Mouse (Mus musculus) stomach, postnatal 0 days (tissue): ENCODE results near the gene Fes. TPM values are rescaled to one million over a fixed set of nuclear protein-coding genes. Genes with fewer than 3 reads are reported as not detected.

ENCODE experiments used
- ATAC-seq: fragments of 200-750 bp; cut with Nextera tagmentation; 2 replicates; pipeline ENCODE4 v1.8.0; 2017; ENCODE audit not compliant: low FRiP score, low TSS enrichment
- DNase-seq: peaks from one replicate; pipeline ENCODE4 v3.0.0-alpha.2; 2016; ENCODE audit warnings: low spot score
- H3K27ac ChIP-seq: fragments of 300-500 bp; sonication (generic); replicated peaks from 2 replicates; pipeline ENCODE4 v1.5.1; 2014; ENCODE audit warnings: mild to moderate bottlenecking, control low read depth
- H3K27me3 ChIP-seq: fragments of 300-500 bp; sonication (generic); 2 replicates; pipeline ENCODE4 v1.6.1; 2014; ENCODE audit warnings: low read length; ENCODE audit not compliant: control insufficient read depth, insufficient read depth
- H3K36me3 ChIP-seq: fragments of 300-500 bp; sonication (generic); 2 replicates; pipeline ENCODE4 v1.6.1; 2014; ENCODE audit warnings: low read length, mixed read lengths; ENCODE audit not compliant: control insufficient read depth, insufficient read depth
- H3K4me1 ChIP-seq: fragments of 300-500 bp; sonication (generic); replicated peaks from 2 replicates; pipeline ENCODE4 v1.6.1; 2014; ENCODE audit warnings: antibody characterized with exemption; ENCODE audit not compliant: control insufficient read depth, insufficient read depth
- H3K4me2 ChIP-seq: fragments of 300-500 bp; sonication (generic); replicated peaks from 2 replicates; pipeline ENCODE4 v1.6.1; 2014; ENCODE audit warnings: low read depth, mild to moderate bottlenecking, control low read depth, moderate library complexity
- H3K4me3 ChIP-seq: fragments of 300-500 bp; sonication (generic); 2 replicates; pipeline ENCODE4 v1.5.1; 2014; ENCODE audit warnings: low read depth, low read length, control low read depth
- H3K9ac ChIP-seq: fragments of 300-500 bp; sonication (generic); 2 replicates; pipeline ENCODE4 v1.6.1; 2014; ENCODE audit warnings: mild to moderate bottlenecking, low read length, control low read depth, mixed read lengths
- H3K9me3 ChIP-seq: fragments of 300-500 bp; sonication (generic); 2 replicates; pipeline ENCODE4 v1.6.1; 2016; ENCODE audit warnings: low read length; ENCODE audit not compliant: control insufficient read depth
- CTCF ChIP-seq: IDR thresholded peaks from 2 replicates; pipeline ENCODE4 v1.5.1; 2016; ENCODE audit warnings: antibody characterized with exemption, low read depth, mild to moderate bottlenecking, moderate library complexity
- EP300 ChIP-seq: optimal IDR thresholded peaks from 2 replicates; pipeline ENCODE3; 2016; ENCODE audit warnings: antibody characterized with exemption
- WGBS: fragments of 180-500 bp; shearing (Covaris S2); extraction: QIAGEN DNeasy Blood & Tissue Kit; methylation state at CpG from one replicate; pipeline ENCODE4 v1.1.7; 2014; 5-methylcytosine and 5-hydroxymethylcytosine counted together
- polyA plus RNA-seq: library from polyadenylated mRNA; unstranded; fragments of >200 nt; fragmentation: Nextera tagmentation; extraction: Ambion mirVana; gene quantifications from 2 replicates; pipeline ENCODE4 v1.2.1, GENCODE M21; 2015

Gene Fes
- polyA plus RNA-seq, 1 experiment from 2014 or later, result 6.2 TPM

GRCm38 (mm10) chr7:80357156-80357555 lies 30.6 kb downstream of the Fes start:
- no peak for ATAC-seq
- H3K27me3 ChIP-seq, result no peaks in the 10 kb centered on the region
- H3K4me1 ChIP-seq, result no peaks in the 10 kb centered on the region
- no peak overlapping the region for H3K27ac ChIP-seq
- no peaks in the 10 kb centered on the region for H3K9me3 ChIP-seq
- no peak overlapping the region for H3K9ac ChIP-seq
- no peak for TF ChIP-seq CTCF
- TF ChIP-seq EP300, result no peak
- H3K4me2 ChIP-seq, result no peak overlapping the region
- WGBS, result 81% methylated on average over 8 of the region's 8 CpGs
- peaks cover 27% of the 10 kb centered on the region for H3K36me3 ChIP-seq
- no peak for DNase-seq
- no peak overlapping the region for H3K4me3 ChIP-seq

- Histone ChIP-seq H3K27ac (no peak overlapping the region), H3K4me2 (no peak overlapping the region), H3K27me3 (no peaks in the 10 kb centered on the region), H3K9me3 (no peaks in the 10 kb centered on the region), H3K36me3 (peaks cover 25% of the 10 kb centered on the region), H3K4me3 (no peak overlapping the region), H3K4me1 (no peaks in the 10 kb centered on the region), H3K9ac (no peak overlapping the region)
- no peak for ATAC-seq
- no peak for TF ChIP-seq CTCF
- TF ChIP-seq EP300, result no peak
- WGBS, result 92% methylated on average over 13 of the region's 13 CpGs
- DNase-seq, result no peak
These were observed 31.4 kb downstream of the Fes start for GRCm38 (mm10) chr7:80356351-80356750.

- no peaks in the 10 kb centered on the region for H3K9me3 ChIP-seq
- H3K36me3 ChIP-seq, result peaks cover 11% of the 10 kb centered on the region
- whole genome bisulfite sequencing, result 92% methylated on average over 8 of the region's 8 CpGs
- no peak overlapping the region for H3K27ac ChIP-seq
- no peaks in the 10 kb centered on the region for H3K27me3 ChIP-seq
- ATAC-seq (no peak), DNase-seq (no peak)
- TF ChIP-seq CTCF (no peak), EP300 (no peak)
- H3K9ac ChIP-seq, result no peak overlapping the region
- no peak overlapping the region for H3K4me3 ChIP-seq
- no peak overlapping the region for H3K4me2 ChIP-seq
- H3K4me1 ChIP-seq, result no peaks in the 10 kb centered on the region
These were observed 34.8 kb downstream of the Fes start for GRCm38 (mm10) chr7:80352920-80353319.

GRCm38 (mm10) chr7:80350808-80351207 lies 36.9 kb downstream of the Fes start:
- H3K9me3 ChIP-seq, result no peaks in the 10 kb centered on the region
- DNase-seq (no peak), ATAC-seq (no peak)
- TF ChIP-seq EP300 (no peak), CTCF (no peak)
- H3K4me2 ChIP-seq, result no peak overlapping the region
- no peak overlapping the region for H3K9ac ChIP-seq
- WGBS, result 76% methylated on average over 2 of the region's 2 CpGs
- H3K27me3 ChIP-seq, result no peaks in the 10 kb centered on the region
- no peak overlapping the region for H3K27ac ChIP-seq
- H3K36me3 ChIP-seq, result peaks cover 5% of the 10 kb centered on the region
- H3K4me3 ChIP-seq, result no peak overlapping the region
- H3K4me1 ChIP-seq, result no peaks in the 10 kb centered on the region

GRCm38 (mm10) chr7:80347670-80348586 lies 39.8 kb downstream of the Fes start:
- peak overlapping the region; percentile 13; the same call in 1 of the 2 replicates for H3K9ac ChIP-seq
- 54% methylated on average over 13 of the region's 13 CpGs for WGBS
- H3K27ac ChIP-seq, result peak overlapping the region; percentile 82
- DNase-seq (no peak), ATAC-seq (peak; percentile 56; the same call in 1 of the 2 replicates)
- TF ChIP-seq CTCF (no peak), EP300 (no peak)
- no peak overlapping the region for H3K4me3 ChIP-seq
- no peaks in the 10 kb centered on the region for H3K4me1 ChIP-seq
- no peaks in the 10 kb centered on the region; the same call in 1 of the 2 replicates for H3K36me3 ChIP-seq
- H3K4me2 ChIP-seq, result no peak overlapping the region
- no peaks in the 10 kb centered on the region for H3K9me3 ChIP-seq
- H3K27me3 ChIP-seq, result no peaks in the 10 kb centered on the region

- no peaks in the 10 kb centered on the region for H3K9me3 ChIP-seq
- no peak overlapping the region for H3K4me3 ChIP-seq
- DNase-seq, result no peak
- no peaks in the 10 kb centered on the region for H3K27me3 ChIP-seq
- H3K4me2 ChIP-seq, result no peak overlapping the region
- no peaks in the 10 kb centered on the region; the same call in 1 of the 2 replicates for H3K36me3 ChIP-seq
- TF ChIP-seq EP300 (no peak), CTCF (no peak)
- no peaks in the 10 kb centered on the region for H3K4me1 ChIP-seq
- WGBS, result 82% methylated on average over 5 of the region's 5 CpGs
- H3K9ac ChIP-seq, result no peak overlapping the region
- ATAC-seq, result no peak
- no peak overlapping the region; the same call in 1 of the 2 replicates for H3K27ac ChIP-seq
These were observed 40.9 kb downstream of the Fes start for GRCm38 (mm10) chr7:80346830-80347229.
